Mouse (Mus musculus): ENCODE measurements around the gene Klhl35.
A peak's percentile ranks its signal among the peaks of the same experiment; 100 is the strongest.

The Klhl35 gene

DNA sequence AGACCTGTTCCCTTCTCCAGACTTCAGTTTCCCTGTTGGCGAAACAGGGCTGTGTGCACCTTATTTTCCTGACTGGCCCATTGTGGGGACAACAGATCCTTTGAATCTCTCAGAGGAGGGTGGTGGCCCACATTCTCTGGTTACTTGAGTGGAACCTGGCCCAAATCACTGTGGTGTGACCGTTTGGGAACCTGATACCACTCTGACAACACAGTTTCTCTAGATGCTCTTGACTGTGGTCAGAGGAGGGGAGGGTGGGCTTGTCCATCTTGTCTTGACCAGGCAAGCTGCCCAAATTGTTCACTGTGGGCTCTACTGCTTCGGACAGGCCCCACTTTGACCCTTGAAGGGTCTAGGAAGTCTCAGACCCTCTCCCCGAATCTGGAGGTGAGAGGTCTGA lies 11.8 kb upstream of the Klhl35 start:
- DNase-seq, result no peak

DNA sequence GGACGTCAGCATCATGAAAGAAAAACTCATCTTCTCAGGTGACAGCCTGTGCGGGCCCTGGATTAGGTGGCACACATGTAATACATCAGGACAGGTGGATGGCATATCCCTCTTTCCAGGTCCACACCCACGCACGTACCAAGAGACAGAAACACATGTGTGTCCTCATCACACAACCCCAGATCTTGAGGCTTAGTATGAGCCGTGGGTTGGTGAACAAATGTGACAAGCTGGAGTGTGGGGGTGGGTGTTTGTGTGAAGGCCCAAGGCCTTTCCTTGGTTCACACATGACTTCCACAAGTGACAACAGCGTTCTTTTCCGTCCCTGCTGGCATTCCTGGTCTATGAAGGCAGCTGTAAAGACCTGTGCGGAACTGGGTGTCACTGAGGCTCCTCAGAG lies 7.0 kb upstream of the Klhl35 start:
- no peak for DNase-seq

DNA sequence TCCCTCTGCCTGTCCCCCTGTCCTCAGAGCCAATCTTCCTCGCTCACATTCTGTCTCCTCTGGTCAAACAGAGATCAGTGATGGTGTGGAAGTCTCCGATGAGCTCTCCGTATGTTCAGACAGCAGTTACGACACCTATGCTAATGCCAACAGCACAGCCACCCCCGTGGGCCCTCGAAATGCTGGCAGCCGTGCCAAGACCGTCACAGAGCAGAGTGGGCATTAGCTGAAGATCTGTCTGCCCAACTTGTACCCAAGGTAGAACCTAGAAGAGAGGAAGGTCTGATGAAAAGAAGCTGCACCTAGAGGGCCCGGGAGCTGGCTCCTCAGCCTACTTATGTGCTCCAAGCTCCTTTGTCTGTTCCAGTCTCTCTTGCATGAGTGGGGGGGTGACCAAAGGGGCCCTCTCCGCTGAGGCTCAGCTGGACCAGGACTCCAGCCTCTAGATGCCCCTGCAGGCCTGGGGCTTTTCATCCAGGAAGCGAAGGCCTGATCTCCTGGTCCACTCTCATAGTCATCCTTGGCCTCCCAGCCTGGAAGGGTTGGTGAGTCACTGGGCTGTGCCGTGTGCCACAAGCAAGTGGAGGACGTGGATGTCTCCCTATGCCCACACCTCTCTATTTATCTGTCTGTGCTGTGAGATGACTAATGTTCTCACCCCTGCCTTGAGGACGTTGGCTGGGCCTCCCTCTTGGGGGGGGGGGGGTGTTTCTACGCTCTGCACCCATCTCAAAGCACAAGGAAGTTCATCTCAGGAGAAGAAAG lies 5.7 kb upstream of the Klhl35 start:
- no peak for DNase-seq

DNA sequence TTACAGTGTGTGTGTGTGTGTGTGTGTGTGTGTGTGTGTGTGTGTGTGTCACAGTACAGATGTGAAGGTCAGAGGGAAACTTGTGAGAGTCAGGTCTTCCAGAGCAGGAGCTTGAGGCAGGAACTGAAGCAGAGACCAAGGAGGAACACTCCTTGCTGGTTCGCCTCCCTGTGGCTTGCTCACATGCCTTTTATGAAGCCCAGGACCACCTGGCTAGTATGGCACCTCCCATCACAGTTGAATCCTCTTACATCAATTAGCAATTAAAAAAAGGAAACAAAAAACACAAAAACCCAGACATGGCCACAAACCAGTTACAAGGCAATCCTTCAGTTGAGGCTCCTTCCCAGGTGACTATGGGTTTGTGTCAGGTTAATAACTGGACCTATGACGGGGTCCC lies 2.7 kb upstream of the Klhl35 start:
- DNase-seq, result no peak

DNA sequence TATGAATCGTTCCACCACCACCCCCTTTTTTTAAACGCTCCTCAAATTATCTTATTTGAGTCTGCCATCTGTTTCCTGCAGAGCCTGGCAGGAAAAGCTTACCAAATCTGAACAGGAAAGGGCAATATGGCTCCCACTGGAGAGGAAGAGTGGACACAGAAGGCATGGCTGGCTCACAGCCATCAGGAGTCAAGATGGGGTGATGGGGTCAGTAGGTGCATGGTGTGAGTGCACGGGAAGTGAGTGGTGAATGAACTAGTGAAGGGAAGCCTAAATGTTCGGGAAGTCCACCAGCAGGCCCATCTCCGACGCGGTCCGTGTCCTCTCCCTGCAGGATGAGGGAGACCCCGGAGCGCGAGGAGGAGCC lies 2.1 kb downstream of the Klhl35 start:
- DNase-seq, result peak in 1 of 2 experiments; percentile 18

DNA sequence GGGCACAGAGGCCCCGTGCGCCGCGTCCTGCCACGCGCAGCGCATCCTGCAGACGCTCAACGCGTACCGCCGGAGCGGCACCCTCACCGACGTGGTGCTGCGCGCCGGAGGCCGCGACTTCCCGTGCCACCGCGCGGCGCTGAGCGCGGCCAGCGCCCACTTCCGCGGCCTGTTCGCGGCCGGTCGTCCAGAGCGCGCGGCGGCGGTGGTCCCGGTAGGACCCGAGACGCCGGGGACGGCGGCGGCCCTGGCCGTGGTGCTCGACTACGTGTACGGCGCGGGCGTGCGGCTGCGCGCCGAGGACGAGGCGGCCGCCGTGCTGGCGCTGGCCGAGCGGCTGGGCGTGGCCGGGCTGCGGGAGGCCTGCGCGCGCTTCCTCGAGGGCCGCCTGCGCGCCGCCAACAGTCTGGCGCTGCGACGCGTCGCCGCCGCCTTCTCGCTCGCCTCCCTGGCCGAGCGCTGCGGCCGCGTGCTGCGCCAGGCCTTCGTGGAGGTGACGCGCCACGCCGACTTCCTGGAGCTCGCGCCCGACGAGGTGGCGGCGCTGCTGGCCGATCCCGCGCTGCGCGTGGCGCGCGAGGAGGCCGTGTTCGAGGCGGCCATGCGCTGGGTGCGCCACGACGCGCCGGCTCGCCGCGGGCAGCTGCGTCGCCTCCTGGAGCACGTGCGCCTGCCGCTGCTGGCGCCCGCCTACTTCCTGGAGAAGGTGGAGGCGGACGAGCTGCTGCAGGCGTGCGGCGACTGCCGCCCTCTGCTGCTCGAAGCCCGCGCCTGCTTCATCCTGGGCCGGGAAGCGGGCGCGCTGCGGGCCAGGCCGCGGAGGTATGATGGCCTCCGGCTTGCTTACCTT lies 2.7 kb downstream of the Klhl35 start:
- peak; percentile 52 to 56 for DNase-seq

DNA sequence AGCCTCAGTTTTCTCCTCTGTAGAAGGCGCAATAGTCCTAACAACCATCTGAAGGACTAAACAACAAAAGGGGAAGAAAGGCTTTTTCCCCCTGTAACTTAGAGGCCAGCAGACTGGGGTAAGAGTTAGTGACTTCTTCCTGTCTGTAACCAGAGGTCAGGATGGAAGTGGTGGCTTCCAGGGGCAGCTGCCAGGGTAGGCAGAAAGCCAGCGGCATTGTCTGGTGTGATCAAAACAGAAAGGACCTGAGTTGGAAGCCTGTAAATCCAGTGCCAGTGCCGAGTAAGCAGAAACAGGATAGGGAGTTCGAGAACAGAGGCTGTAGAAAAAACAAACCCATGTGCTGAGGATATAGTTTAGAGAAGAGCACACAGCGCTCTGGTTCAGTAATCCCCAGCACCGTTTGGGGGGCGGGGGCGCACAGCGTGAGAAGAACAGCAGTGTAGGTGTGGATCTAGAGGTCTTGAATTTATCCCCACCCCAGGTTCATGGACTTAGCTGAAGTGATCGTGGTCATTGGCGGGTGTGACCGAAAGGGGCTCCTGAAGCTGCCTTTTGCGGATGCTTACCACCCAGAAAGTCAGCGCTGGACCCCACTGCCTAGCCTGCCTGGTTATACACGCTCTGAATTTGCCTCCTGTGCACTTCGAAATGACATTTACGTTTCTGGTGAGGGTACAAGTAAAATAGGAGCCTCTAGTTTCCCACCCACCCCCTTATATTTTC lies 4.0 kb downstream of the Klhl35 start:
- DNase-seq, result no peak

DNA sequence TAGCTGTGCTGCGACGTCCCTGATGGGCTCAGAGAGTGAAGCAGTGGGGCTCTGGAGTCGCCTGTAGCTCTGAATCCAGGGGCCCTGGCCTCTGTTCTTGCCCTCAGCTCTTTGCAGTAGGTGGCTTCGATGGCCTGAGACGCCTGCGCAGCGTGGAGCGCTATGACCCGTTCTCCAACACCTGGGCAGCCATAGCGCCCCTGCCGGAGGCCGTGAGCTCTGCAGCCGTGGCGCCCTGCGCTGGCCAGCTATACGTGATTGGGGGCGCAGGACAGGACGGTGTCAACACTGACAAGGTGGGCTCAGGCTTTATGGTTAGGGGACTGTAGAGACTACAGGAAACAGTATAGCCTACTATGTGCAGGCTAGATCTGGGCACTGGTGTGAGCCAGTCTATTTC lies 5.8 kb downstream of the Klhl35 start:
- DNase-seq, result no peak

DNA sequence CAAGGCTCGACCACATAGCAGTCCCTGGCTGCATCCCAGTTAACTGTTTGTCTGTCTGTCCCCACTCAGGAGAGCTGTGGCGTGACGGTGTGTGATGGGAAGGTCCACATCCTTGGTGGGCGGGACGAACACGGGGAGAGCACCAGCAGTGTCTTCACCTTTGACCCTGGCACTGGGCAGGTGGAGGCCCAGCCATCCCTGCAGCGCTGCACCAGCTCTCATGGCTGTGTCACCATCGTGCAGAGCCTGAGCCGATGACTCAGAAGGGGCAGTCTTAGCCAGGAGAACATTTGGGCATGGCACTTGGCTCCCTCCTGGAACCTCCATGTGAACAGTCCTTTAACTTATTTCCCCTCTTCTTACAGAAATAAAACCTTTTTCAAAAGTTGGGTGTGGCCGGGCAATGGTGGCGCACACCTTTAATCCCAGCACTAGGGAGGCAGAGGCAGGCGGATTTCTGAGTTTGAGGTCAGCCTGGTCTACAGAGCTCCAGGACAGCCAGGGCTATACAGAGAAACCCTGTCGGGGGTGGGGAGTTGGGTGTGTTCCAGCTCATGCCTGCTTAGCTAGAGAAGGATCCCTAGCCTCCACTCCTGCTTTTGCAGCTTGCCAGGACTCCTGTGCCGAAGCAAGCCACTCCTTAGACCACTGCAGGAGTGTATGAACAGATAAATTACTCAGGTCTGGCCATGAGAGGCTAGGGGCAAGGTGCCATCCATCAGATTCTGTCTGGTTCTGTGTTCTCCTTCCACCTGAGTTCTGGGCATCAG lies 8.0 kb downstream of the Klhl35 start:
- DNase-seq, result no peak

DNA sequence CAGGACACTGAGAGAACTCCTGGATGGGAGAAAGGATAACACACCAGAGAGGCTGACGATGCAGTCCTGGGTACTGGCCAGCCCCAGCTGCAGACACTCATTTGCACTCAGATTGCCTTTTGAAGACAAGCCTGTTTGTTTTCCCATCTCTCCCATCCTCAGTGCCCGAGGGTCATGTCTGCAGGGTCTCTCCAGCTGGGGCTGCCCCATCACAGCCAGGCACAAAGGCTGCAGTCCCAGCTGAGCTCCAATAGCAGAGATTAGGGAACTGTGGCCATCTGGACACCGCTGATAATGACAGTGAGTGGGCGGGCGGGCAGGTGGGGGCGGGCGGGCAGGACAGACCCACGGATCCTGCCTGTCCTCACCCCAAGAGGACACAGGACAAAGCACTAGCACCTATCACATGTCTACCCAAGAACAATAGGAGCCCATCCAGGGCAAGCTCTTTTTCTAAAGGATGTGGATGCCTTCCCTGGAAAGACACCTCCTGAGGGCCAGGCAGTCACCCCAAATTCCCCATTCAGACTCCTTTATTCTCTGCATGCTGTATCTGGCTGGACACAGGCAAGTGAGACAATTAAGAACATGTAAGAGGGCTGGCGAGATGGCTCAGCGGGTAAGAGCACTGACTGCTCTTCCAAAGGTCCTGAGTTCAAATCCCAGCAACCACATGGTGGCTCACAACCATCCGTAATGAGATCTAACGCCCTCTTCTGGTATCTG lies 9.2 kb downstream of the Klhl35 start:
- DNase-seq, result no peak

DNA sequence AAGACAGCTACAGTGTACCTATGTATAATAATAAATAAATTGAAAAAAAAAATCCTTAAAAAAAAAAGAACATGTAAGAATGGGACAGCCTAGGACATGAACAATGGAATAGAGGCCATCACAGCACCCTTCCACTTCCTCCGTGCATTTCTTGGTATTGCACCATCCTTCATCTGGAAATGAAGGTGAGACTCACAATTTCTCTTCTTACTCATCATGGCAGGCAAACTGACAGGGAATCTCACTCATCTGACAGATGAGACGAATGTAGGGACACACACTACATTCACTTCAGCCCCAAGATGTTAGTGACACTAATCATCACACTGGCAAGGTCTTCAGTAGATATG lies 9.7 kb downstream of the Klhl35 start:
- DNase-seq, result no peak

DNA sequence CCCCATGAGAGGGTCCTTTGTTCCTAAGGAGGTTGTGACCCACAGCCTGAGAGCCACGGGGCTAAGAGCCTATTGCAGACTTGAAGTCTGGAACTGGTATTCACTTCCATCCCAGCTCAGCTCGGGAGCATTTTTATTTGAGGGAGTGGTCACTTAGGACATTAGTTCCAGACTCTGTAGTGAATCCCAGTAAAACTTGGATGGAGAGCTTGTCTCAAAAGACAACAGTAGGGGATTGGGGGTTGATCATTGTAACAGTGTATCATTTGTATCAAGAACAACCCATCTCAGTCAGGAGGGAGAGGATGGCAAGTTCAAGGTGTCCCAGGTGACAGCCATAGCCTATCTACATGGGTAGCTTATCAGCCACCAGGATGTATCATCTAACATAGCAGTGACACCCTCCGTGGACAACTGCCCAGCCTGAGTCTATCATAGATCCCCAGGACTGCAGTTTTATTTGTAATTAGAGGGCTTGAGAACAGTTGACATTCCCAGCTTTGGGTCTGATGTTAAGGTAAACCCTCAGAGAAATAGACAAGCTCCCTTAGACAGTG lies 10.8 kb downstream of the Klhl35 start:
- DNase-seq, result no peak

DNA sequence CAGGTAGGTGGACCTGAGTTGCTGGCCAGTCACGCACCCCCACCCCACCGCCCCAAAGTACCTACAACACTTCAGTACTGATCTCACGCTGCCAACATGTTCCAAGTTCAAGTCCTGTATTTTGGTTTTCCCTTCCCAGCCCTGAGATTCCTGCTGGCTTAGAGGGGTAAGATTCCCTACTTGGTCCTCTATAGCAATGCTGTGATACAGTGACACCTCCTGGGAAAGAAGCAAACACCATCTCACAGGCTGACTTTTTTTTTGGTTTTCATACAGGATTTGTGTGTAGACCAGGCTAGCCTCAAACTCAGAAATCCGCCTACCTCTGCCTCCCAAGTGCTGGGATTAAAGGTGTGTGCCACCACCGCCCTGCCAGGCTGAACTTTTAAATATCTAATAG lies 11.4 kb downstream of the Klhl35 start:
- DNase-seq, result no peak

DNA sequence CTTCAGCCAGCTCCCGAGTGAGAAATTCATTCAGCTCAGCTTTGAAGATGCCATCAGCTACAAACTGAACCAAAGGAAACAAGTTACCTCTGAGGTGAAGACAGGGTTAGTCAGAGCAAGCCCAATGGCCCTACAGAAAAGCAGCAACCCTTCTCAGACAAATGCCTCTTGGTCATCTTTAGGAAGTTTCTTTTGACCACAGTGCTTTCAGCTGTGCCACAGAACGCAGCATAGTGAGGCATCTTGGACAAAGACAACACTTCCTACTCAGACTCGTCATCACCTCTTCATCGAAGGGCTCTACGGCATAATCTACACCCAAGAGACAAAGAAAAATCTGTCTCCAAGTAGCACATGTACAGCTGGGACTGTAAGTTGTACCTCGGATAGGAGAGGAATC lies 16.8 kb downstream of the Klhl35 start:
- DNase-seq, result no peak

DNA sequence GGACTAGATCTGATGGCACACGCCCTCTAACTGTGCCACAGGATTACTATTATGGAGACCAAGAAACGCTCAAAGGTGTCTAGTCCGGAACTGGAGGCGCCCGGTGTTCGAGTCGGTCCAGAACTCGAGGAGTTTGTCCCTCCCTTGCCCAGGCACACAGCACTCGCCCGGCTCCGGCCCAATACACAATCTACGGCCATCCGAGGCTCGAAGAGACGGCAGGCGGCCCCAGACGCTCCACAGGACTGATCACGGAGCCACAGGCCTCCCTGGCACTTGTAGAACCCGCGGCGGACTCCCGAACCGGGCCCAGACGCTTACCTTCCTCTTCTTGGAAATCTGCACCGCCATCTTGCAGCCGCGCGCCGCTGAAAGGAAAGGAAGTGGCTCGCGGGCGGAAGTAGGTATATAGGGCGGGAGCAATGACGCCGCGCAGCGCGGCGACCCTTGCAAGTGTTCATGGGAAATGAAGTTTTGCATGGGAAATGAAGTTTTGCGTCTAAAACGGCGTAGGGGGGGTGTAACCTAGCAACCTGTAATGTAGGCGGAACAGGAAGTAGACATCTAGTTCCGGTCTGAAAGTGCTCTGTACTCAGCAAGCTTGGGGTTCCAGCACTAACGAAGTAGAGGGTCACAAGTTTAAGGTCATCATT lies 17.6 kb downstream of the Klhl35 start, which contains the start of gene Rps3:
Rps3 (minus strand) TSS at position 468 of the 653 bp plus-strand sequence.
- DNase-seq, result peak; percentile 87 to 88

DNA sequence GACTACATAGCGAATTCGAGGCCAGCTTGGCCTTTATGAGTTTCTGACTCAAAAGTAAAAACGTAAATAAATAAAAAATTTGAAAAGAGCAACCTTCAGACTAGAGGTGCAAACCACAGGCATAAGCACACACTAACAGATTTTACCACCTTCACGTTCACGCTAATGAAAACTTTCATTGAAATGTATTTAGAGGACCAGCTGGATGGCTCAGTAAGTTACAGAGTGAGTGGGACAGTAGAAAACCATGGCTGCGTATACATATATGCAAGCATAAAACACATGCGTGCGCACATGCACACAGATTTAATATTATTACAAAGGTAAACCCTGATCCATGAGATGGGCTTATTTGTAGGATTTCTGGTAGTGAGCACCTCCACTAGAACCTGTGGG lies 18.1 kb downstream of the Klhl35 start:
- no peak for DNase-seq

DNA sequence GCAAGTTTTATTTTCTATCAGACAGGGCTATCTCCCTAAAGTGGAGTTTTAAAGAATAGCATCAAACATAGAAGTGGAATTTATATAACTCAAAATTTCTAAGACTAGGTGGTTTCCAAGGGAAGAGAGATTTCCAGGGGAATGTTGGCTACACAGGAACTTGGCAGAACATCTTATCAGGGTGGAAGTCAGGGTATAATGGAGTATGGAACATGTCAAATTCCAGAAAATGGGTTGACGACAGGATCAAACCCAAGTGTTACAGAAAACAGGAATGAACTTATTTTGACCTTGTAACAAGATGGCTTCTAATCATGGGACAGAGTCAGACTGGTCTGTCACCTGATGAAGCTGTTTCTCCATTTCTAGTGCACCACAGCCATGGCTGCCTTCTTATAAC lies 18.9 kb downstream of the Klhl35 start:
- no peak for DNase-seq

DNA sequence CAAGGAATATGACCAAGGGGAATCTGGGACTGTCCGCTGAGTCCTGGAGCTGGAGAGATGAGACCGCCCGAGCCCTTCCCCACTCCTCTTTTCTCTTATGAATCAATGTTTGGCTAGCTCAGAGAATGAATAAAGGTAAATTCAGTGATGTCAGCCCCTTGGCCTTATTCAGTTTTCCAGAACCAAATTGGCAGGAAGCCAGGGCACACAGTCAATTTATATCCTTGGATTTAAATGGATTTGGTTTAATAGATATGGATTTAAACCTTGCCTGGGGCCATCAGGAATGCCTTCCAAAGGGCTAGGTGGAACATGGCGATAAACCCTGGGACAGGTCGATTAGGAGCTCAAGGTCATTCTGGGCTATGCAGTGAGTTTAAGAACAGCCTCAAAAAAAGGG lies 23.9 kb downstream of the Klhl35 start:
- no peak for DNase-seq

DNA sequence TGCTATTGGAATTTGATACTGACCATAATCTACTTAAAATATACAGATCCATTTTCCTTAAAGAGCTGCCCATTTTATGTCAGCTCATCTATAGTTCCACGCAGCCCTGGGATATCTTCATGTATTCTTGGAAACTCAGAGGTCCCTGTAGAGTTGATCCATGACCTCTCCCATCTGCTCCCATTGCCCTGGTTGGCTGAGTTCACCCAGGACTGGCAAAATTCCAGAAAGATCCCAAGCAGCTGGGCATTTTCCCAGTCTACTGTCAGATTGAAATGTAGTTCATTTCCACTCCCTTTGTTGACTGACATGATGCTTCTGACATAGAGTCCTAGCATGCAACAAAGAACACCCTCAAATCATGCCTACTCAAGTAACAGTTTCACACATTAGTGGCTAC lies 33.3 kb downstream of the Klhl35 start:
- DNase-seq, result no peak

DNA sequence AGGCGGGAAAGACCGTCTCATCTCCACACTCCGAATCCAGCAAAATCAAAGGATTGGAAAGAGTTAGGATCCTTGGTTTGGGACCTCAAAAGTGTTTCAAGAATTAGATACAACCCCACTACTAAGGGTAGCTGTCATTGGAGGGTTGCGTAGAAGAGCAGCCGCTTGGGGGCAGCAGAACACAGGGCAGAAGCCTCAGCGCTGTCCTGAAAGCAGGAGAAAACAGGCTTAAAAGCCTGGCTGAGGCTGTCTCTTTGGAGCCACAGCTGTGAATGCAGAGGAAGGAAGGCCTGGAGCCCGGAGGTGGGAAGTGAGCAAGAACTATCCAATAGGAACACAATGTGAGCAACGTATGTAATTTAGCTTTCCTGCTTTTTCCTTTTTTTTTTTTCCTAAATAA lies 34.4 kb downstream of the Klhl35 start:
- peak; percentile 57 to 83 for DNase-seq

DNA sequence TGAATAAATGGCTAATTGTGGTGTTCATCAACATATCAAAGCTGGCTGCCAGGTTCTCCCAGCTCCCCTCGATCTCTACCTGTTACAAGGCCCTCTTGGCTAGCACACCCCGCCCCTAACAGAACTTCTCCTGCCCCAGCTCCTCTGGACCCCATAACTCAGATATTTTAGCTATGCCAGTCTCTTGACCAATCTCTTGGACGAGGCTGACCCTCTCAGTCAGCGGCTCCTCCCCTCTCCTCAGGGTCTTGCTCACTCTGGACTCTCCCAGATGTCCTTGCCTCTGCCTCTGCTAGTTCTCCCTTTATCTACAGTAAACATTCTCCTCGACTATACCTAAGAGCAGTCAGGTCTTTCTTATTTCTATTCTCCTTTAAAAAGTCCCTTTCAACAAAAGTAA lies 34.9 kb downstream of the Klhl35 start:
- DNase-seq, result no peak

Data from spleen, adult 18-20 months (tissue).